Mouse (Mus musculus) myocyte (in vitro differentiated cells): ENCODE results near the gene Sema7a.

ENCODE experiments used
- CEBPB ChIP-seq: IDR thresholded peaks from 2 replicates; pipeline ENCODE4 v1.6.1; 2011; ENCODE audit warnings: mild to moderate bottlenecking, moderate library complexity; ENCODE audit not compliant: poor library complexity, insufficient read depth, severe bottlenecking
- E2F4 ChIP-seq: IDR thresholded peaks from one replicate; pipeline ENCODE4 v1.6.1; 2011; ENCODE audit warnings: mild to moderate bottlenecking, control low read depth, moderate library complexity; ENCODE audit not compliant: insufficient read depth
- MAX ChIP-seq: IDR thresholded peaks from one replicate; pipeline ENCODE4 v1.6.1; 2011; ENCODE audit warnings: low read depth, mild to moderate bottlenecking, control low read depth
- MYOG ChIP-seq, 3 experiments: IDR thresholded peaks; one replicate each; pipeline ENCODE4 v1.6.1; 2011; ENCODE audit warnings: control low read depth in 2 of 3, low read depth in 2 of 3, mild to moderate bottlenecking in 2 of 3; ENCODE audit not compliant: insufficient read length in 2 of 3, control insufficient read depth in 1 of 3, insufficient read depth in 1 of 3
- POLR2A ChIP-seq: IDR thresholded peaks from one replicate; pipeline ENCODE4 v1.6.1; 2011; ENCODE audit warnings: low read depth, mild to moderate bottlenecking, control low read depth, moderate library complexity; ENCODE audit not compliant: insufficient read length
- POLR2AphosphoS2 ChIP-seq: IDR thresholded peaks from one replicate; pipeline ENCODE4 v1.6.1; 2011; ENCODE audit warnings: low read depth, control low read depth; ENCODE audit not compliant: insufficient read length
- REST ChIP-seq: IDR thresholded peaks from one replicate; pipeline ENCODE4 v1.6.1; 2011; ENCODE audit warnings: mild to moderate bottlenecking, control low read depth, moderate library complexity; ENCODE audit not compliant: insufficient read depth, insufficient read length
- TCF12 ChIP-seq: IDR thresholded peaks from one replicate; pipeline ENCODE4 v1.6.1; 2011; ENCODE audit warnings: mild to moderate bottlenecking, control low read depth; ENCODE audit not compliant: poor library complexity, insufficient read depth, severe bottlenecking
- TCF3 ChIP-seq: IDR thresholded peaks from one replicate; pipeline ENCODE4 v1.6.1; 2011; ENCODE audit warnings: low read depth, control low read depth; ENCODE audit not compliant: insufficient read length
- USF1 ChIP-seq: IDR thresholded peaks from one replicate; pipeline ENCODE4 v1.6.1; 2011; ENCODE audit warnings: low read depth, mild to moderate bottlenecking, control low read depth, moderate library complexity

- no peak for TF ChIP-seq MYOG (IDR thresholded peaks at IDR 0.05; ENCODE audit: control insufficient read depth in 1 of 3, insufficient read depth in 1 of 3, insufficient read length in 2 of 3, low read depth in 2 of 3)
- TF ChIP-seq POLR2A, result no peak
- no peak for TF ChIP-seq POLR2AphosphoS2
- no peak for TF ChIP-seq MAX
- no peak for TF ChIP-seq E2F4
- TF ChIP-seq USF1, result no peak
- no peak for TF ChIP-seq TCF12
- TF ChIP-seq CEBPB, result no peak
- no peak for TF ChIP-seq REST
- no peak for TF ChIP-seq TCF3
These were observed 25.6 kb downstream of the Sema7a start for GRCm38 (mm10) chr9:57965281-57966185.
